Mouse (Mus musculus) hindbrain, embryonic 15.5 days (tissue): ENCODE measurements at regions not wholly inside any gene's neighbourhood (a gene's known extent, or its start where the extent isn't known, plus 50 kb on each side); places are given as distances from the start of the nearest gene placed in this dataset. TPM values are rescaled to one million over a fixed set of nuclear protein-coding genes. Genes with fewer than 3 reads are reported as not detected.

Experiments used
- ATAC-seq: fragments of 200-750 bp; cut with Nextera tagmentation; 2 replicates; pipeline ENCODE4 v1.8.0; 2017; ENCODE audit warnings: low read depth, moderate number of reproducible peaks, moderate TSS enrichment; ENCODE audit not compliant: low FRiP score
- H3K27ac ChIP-seq: fragments of 300-500 bp; sonication (generic); replicated peaks from 2 replicates; pipeline ENCODE4 v1.5.1; 2015; ENCODE audit warnings: mild to moderate bottlenecking, inconsistent platforms
- H3K27me3 ChIP-seq: fragments of 300-500 bp; sonication (generic); 2 replicates; pipeline ENCODE4 v1.6.1; 2015; ENCODE audit warnings: control low read depth, inconsistent platforms
- H3K36me3 ChIP-seq: fragments of 300-500 bp; sonication (generic); 2 replicates; pipeline ENCODE4 v1.6.1; 2015; ENCODE audit warnings: control low read depth, inconsistent platforms
- H3K4me1 ChIP-seq: fragments of 300-500 bp; sonication (generic); replicated peaks from 2 replicates; pipeline ENCODE4 v1.6.1; 2015; ENCODE audit warnings: control low read depth, inconsistent platforms
- H3K4me2 ChIP-seq: fragments of 300-500 bp; sonication (generic); 2 replicates; pipeline ENCODE4 v1.6.1; 2015; ENCODE audit warnings: moderate library complexity, mild to moderate bottlenecking, inconsistent platforms
- H3K4me3 ChIP-seq: fragments of 300-500 bp; sonication (generic); 2 replicates; pipeline ENCODE4 v1.5.1; 2015; ENCODE audit warnings: mild to moderate bottlenecking, inconsistent platforms
- H3K9ac ChIP-seq: fragments of 300-500 bp; sonication (generic); 2 replicates; pipeline ENCODE4 v1.6.1; 2015; ENCODE audit warnings: inconsistent platforms
- H3K9me3 ChIP-seq: fragments of 300-500 bp; sonication (generic); 2 replicates; pipeline ENCODE4 v1.6.1; 2016; ENCODE audit warnings: control low read depth, inconsistent platforms
- WGBS: fragments of 180-500 bp; shearing (Covaris S2); methylation state at CpG from one replicate; pipeline ENCODE4 v1.1.7; 2015; 5-methylcytosine and 5-hydroxymethylcytosine counted together
- microRNA-seq: library from miRNA; unstranded; fragments of <30 nt; microRNA quantifications from one replicate; pipeline ENCODE4, GENCODE M21; 2016

- H3K9me3 ChIP-seq = no peaks in the 10 kb centered on the region
- no peak overlapping the region for H3K9ac ChIP-seq
- no peak overlapping the region for H3K4me3 ChIP-seq
- H3K4me2 ChIP-seq = no peak overlapping the region
- no peaks in the 10 kb centered on the region for H3K4me1 ChIP-seq
- H3K27ac ChIP-seq = no peak overlapping the region
- WGBS = 92% methylated on average over 2 of the region's 2 CpGs
- no peak for ATAC-seq
- no peaks in the 10 kb centered on the region for H3K27me3 ChIP-seq
- H3K36me3 ChIP-seq = no peaks in the 10 kb centered on the region
These were observed 52.9 kb upstream of the Max start for GRCm38 (mm10) chr12:77014908-77015307.

Small RNAs in the stretch of these regions (microRNA-seq; reads per million reads assigned to microRNA genes)
- gene Gm22696 = not detected
